Mouse (Mus musculus): ENCODE measurements at regions not wholly inside any gene's neighbourhood (a gene's known extent, or its start where the extent isn't known, plus 50 kb on each side); places are given as distances from the start of the nearest gene placed in this dataset.

GRCm38 (mm10) chr15:59786706-59787425 is 229.5 kb downstream of the 4933412E24Rik start:
- no peak for DNase-seq

GRCm38 (mm10) chr15:59785981-59786380 is 230.4 kb downstream of the 4933412E24Rik start:
- DNase-seq = no peak

- no peak for DNase-seq
Measured at GRCm38 (mm10) chr15:59784556-59784929, 231.9 kb downstream of the 4933412E24Rik start.

- peak; percentile 59 to 68 for DNase-seq
Measured at GRCm38 (mm10) chr15:59783782-59784555, 232.4 kb downstream of the 4933412E24Rik start.

- no peak for DNase-seq
Measured at GRCm38 (mm10) chr15:59783393-59783781, 233.0 kb downstream of the 4933412E24Rik start.

GRCm38 (mm10) chr15:59780506-59780905 is 235.9 kb downstream of the 4933412E24Rik start:
- no peak for DNase-seq

GRCm38 (mm10) chr15:59777307-59777871 is 239.0 kb downstream of the 4933412E24Rik start:
- peak; percentile 83 to 86 for DNase-seq

- peak; percentile 37 to 38 for DNase-seq
Measured at GRCm38 (mm10) chr15:59775781-59776180, 240.6 kb downstream of the 4933412E24Rik start.

GRCm38 (mm10) chr15:59773983-59774382 is 242.4 kb downstream of the 4933412E24Rik start:
- no peak for DNase-seq

- DNase-seq = peak in 1 of 2 experiments; percentile 15
Measured at GRCm38 (mm10) chr15:59772595-59772994, 243.8 kb downstream of the 4933412E24Rik start.

GRCm38 (mm10) chr15:59762061-59762460 is 254.4 kb downstream of the 4933412E24Rik start:
- DNase-seq = no peak

- DNase-seq = no peak
Measured at GRCm38 (mm10) chr15:59760490-59760889, 255.9 kb downstream of the 4933412E24Rik start.

- peak; percentile 87 to 89 for DNase-seq
Measured at GRCm38 (mm10) chr15:59759566-59759965, 256.8 kb downstream of the 4933412E24Rik start.

- no peak for DNase-seq
Measured at GRCm38 (mm10) chr15:59758971-59759370, 257.4 kb downstream of the 4933412E24Rik start.

- DNase-seq = peak; percentile 42 to 53
Measured at GRCm38 (mm10) chr15:59756141-59756540, 260.3 kb downstream of the 4933412E24Rik start.

- no peak for DNase-seq
Measured at GRCm38 (mm10) chr15:59754906-59755305, 261.5 kb downstream of the 4933412E24Rik start.

- DNase-seq = no peak
Measured at GRCm38 (mm10) chr15:59752277-59752676, 264.1 kb downstream of the 4933412E24Rik start.

- no peak for DNase-seq
Measured at GRCm38 (mm10) chr15:59746290-59746689, 270.1 kb downstream of the 4933412E24Rik start.

- DNase-seq = no peak
Measured at GRCm38 (mm10) chr15:59744411-59744931, 271.9 kb downstream of the 4933412E24Rik start.

GRCm38 (mm10) chr15:59739197-59739596 is 277.2 kb downstream of the 4933412E24Rik start:
- no peak for DNase-seq

- no peak for DNase-seq
Measured at GRCm38 (mm10) chr15:59737247-59737646, 279.2 kb downstream of the 4933412E24Rik start.

GRCm38 (mm10) chr15:59734376-59734775 is 282.0 kb downstream of the 4933412E24Rik start:
- DNase-seq = no peak

- DNase-seq = no peak
Measured at GRCm38 (mm10) chr15:59733932-59734331, 282.5 kb downstream of the 4933412E24Rik start.
